Mouse (Mus musculus) retina, adult 2 months (tissue): ENCODE results near the gene Rnaseh2c.

ENCODE experiments used
- DNase-seq: peaks from one replicate; pipeline ENCODE4 v3.0.0-alpha.2; 2012; ENCODE audit warnings: low read depth, low spot score

Rnaseh2c gene

GRCm38 (mm10) chr19:5575336-5575735 is 26.3 kb upstream of the Rnaseh2c start:
- DNase-seq: no peak

- DNase-seq: no peak
Measured at GRCm38 (mm10) chr19:5579971-5580370, 21.7 kb upstream of the Rnaseh2c start.

GRCm38 (mm10) chr19:5580776-5581175 is 20.9 kb upstream of the Rnaseh2c start:
- DNase-seq: no peak

GRCm38 (mm10) chr19:5581995-5582394 is 19.7 kb upstream of the Rnaseh2c start:
- no peak for DNase-seq

GRCm38 (mm10) chr19:5589159-5589558 is 12.5 kb upstream of the Rnaseh2c start:
- DNase-seq: no peak

GRCm38 (mm10) chr19:5591888-5592287 is 9.8 kb upstream of the Rnaseh2c start:
- no peak for DNase-seq

- no peak for DNase-seq
Measured at GRCm38 (mm10) chr19:5599224-5599623, 2.4 kb upstream of the Rnaseh2c start.

GRCm38 (mm10) chr19:5603664-5604063 is 2.0 kb downstream of the Rnaseh2c start:
- DNase-seq: no peak

GRCm38 (mm10) chr19:5605126-5605525 is 3.5 kb downstream of the Rnaseh2c start:
- no peak for DNase-seq

GRCm38 (mm10) chr19:5606196-5606595 is 4.5 kb downstream of the Rnaseh2c start:
- no peak for DNase-seq

- no peak for DNase-seq
Measured at GRCm38 (mm10) chr19:5607705-5608410, 6.2 kb downstream of the Rnaseh2c start.

GRCm38 (mm10) chr19:5608707-5609106 is 7.0 kb downstream of the Rnaseh2c start:
- no peak for DNase-seq

- DNase-seq: no peak
Measured at GRCm38 (mm10) chr19:5609171-5609546, 7.5 kb downstream of the Rnaseh2c start.

- DNase-seq: peak; percentile 88
Measured at GRCm38 (mm10) chr19:5609547-5610404, 8.1 kb downstream of the Rnaseh2c start, which contains the start of gene Kat5. TSS of gene Kat5 (minus strand) at chr19:5610237.

- DNase-seq: no peak
Measured at GRCm38 (mm10) chr19:5611973-5612372, 10.3 kb downstream of the Rnaseh2c start.

GRCm38 (mm10) chr19:5612762-5613411 is 11.2 kb downstream of the Rnaseh2c start:
- DNase-seq: no peak

GRCm38 (mm10) chr19:5614953-5615352 is 13.3 kb downstream of the Rnaseh2c start:
- no peak for DNase-seq

- no peak for DNase-seq
Measured at GRCm38 (mm10) chr19:5620007-5620406, 18.3 kb downstream of the Rnaseh2c start.

GRCm38 (mm10) chr19:5621884-5622283 is 20.2 kb downstream of the Rnaseh2c start:
- DNase-seq: no peak

- no peak for DNase-seq
Measured at GRCm38 (mm10) chr19:5625311-5625710, 23.6 kb downstream of the Rnaseh2c start.

GRCm38 (mm10) chr19:5629907-5630306 is 28.2 kb downstream of the Rnaseh2c start:
- DNase-seq: no peak

GRCm38 (mm10) chr19:5632120-5632519 is 30.4 kb downstream of the Rnaseh2c start:
- no peak for DNase-seq
